Mouse (Mus musculus) activated CD4-positive, CD25-positive, alpha-beta regulatory T cell, adult 4 months (primary cell): ENCODE measurements around the gene Ankrd34c. TPM values are rescaled to one million over a fixed set of nuclear protein-coding genes. Genes with fewer than 3 reads are reported as not detected.
A peak's percentile ranks its signal among the peaks of the same experiment; 100 is the strongest.

Experiments
- ATAC-seq: one replicate; pipeline ENCODE4 v1.8.0; 2017
- polyA plus RNA-seq, 2 experiments: library from polyadenylated mRNA; unstranded; fragments of 100-300 nt; shearing (Covaris generic); gene quantifications; one replicate each; pipeline ENCODE4 v1.2.1; 2017

Gene Ankrd34c
- polyA plus RNA-seq = not detected

DNA sequence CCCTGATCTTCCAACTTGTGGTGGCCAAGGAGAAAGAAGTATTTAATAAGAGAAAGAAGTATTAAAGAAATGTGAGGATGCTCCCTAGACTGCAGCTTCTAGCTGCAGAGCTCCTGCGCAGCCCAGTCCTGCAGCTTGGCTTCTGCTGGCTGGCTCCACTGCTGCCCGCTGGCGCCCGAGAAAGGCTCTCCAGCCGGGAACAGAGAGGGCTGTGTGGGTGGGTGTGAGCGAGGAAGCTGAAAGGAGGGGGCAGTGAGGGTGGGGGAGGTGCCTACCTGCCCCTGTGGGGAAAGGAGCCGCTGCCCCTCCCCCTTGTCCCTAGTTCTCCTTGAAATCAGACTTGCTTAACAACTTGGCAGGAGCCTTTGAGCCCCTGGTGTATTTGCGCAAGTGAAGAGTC, at the start of gene Ankrd34c:
Ankrd34c (minus strand) TSS at position 181 of the 400 bp plus-strand sequence.
- ATAC-seq = no peak

DNA sequence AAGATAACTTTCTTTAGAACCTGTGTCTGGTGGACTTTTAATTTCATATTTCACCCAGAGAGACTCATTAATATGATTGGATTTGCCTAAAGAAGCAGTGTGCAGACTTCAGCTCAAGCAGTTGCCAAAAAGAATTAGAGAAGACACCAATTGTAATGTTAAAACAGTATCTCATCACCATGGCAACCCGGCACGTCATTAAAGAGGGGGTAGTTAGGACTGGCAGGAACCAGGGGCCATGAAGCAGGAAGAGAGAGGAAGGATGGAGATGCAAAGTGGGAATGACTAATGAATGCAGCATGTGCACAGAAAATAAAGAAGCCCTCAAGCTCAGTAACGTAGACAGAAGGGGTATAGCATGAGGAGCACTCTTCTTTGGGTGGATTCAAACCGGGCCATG, 49.3 kb upstream of the Ankrd34c start:
- ATAC-seq = no peak

DNA sequence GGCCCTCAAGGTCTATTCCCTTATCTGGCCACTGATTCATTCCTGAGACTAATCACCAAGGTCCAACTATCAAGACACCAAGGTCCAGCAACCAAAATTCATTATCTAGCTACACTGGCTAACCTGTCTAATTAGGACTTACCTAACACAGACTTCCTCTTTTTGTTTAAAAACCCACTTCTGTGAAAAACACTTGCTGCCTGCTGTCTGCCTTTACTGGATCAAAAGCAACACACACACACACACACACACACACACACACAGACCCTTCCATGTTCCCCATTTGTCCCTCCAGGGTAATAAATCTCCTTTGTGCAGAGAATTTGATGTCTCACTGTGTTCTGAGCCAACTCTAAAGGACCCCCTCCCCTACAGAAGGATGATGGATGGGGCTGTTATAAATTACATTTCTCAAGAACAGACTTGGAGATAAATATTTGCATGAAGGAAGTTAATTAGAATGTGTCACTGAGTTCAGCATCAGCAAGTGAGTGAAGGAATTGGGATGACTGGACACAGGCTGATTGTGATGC, 43.2 kb upstream of the Ankrd34c start:
- no peak for ATAC-seq

DNA sequence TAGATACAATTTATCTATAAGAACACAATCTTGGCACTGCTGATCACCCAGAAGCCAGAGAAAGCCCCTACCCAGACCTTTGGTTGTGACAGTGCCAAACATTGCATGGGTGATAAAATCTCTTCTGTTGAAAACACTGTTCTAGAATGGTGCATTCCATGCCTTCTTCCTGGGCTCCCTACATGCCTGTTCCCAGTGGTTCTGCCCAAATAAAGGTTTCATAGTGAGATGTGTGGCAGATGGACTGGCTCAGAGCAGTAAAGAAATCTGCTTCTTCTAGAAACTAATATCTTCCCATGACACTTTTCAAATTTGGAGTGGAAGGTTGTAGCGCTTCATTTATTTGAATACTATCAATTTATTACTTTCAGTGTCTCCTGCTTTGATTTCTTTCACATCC, 41.0 kb upstream of the Ankrd34c start:
- no peak for ATAC-seq

DNA sequence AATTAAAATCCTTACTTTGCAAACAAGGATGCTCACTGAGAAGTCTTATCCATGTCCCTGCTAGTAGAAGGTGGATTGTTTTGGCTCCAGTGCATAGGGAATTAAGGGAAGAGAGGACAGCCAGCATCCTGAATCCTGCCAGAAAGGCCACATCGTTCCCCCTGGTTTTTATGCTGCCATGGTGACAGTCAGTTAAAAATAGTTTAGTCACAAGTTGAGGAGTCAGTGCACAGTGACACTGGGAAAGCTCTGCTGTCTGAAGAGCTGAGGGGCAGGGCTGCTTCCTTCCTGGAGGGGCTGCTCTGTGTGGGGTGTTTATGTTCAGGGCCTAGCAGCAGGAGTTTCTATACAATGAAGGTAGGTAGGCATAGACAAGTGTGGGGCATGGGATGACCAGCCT, 32.9 kb upstream of the Ankrd34c start:
- ATAC-seq = no peak

DNA sequence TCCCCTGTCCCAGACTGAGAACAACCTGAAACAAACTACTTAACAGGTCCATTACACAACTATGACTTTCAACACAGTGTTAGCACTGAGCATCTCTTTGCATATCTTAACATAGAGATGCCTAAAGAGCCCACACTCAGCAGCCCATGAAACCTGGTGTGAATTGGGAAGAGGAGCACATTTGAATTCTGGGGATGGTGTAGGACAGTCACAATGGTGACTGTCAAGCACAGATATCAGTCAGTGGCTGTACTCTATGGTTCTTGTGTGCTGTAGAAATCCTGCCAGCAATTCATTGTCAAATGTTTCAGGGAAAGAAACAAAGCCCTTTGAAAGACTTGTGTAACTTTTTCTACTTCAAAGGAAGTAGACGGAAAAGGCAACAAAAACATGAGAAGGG, 23.7 kb upstream of the Ankrd34c start:
- no peak for ATAC-seq

DNA sequence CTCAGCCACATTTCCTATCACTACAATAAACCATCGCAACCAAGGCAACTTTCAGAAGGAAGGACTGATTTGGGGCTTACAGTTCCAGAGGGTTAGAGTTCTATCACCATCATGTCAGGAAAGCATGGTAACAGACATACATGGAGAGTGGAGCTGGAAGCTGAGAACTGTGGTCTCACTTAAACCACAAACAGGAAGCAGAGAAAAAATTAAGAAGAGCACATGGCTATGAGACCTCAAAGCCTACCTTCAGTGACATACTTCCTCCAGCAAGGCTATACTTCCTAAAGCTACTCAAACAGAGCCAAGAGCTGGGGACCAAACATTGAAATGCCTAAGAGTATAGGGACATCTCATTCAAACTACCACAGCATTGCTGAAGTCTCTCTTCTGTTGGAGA, 20.3 kb upstream of the Ankrd34c start:
- ATAC-seq = no peak

DNA sequence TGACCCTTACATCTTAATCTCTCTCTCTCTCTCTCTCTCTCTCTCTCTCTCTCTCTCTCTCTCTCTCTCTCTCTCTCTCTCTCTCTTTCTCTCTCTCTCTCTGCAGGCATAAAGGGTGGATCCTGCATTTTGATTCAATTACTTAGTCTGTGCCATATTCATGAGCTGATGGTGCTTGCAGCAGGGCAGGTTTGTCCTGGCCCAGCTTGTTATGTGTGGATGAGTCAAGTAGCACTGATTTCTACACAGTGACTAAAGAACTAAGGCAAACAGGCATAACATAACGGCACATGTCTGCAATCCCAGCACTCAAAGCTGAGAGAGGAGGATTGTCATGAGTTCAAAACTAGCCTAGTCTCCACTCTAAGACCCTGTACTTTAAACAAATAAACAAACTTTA, 19.9 kb upstream of the Ankrd34c start:
- no peak for ATAC-seq

DNA sequence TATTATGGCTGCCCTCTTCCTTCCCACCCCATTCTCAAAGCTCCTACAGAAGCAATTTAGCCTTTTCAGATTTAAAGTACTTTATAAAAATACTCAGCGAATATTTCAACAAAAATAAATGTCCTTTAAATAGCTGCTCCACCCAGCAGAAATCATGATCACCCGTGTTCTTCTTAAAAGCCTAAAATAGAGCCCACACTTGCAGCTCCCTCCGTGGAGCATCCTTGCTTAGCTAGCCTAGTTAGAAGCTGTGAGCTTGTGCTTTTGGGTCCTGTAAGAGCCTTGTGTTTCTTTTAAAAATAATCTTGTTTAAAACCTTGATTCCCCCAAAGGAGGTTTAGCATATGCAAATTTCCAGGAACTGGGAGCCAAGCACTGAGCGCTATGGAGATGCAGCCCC, 19.3 kb upstream of the Ankrd34c start:
- ATAC-seq = no peak

DNA sequence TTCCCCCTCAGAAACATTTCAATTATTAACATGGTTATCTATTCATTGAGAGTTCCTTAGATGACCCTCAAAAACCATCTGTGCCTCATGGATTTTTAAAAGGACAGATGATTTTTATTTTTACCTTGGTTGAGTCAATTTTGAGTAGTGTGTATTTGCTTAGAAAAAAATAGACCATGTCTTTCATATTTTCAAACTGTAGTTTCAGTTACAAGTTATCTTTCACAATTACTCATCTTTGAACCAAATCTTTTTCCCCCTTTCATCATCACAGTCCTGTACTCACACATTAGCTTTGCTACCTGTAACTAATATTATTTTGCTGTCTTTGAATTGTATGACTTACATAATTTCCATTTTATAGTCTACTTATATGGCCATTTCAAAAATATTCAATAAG, 1.8 kb upstream of the Ankrd34c start:
- no peak for ATAC-seq

DNA sequence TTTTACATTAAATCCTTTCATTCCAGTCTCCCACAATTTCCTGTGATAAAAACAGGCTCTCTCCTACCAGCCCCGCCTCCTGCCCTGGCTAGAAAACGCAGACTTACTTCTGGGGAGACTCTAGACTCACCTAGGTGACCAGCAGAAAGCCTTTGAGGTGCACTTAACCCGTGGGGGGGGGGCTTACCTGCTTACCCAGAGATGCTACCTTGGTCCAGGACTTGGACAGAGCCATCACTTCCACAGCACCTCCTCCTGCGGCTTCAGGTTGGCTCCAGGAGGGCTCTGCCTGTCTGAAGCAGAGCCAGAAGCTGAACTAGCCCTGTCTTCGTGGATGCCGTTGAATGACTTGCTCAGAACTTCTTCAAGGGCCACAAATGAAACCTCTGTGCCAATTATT, 387 bp downstream of the Ankrd34c start:
- ATAC-seq = no peak

DNA sequence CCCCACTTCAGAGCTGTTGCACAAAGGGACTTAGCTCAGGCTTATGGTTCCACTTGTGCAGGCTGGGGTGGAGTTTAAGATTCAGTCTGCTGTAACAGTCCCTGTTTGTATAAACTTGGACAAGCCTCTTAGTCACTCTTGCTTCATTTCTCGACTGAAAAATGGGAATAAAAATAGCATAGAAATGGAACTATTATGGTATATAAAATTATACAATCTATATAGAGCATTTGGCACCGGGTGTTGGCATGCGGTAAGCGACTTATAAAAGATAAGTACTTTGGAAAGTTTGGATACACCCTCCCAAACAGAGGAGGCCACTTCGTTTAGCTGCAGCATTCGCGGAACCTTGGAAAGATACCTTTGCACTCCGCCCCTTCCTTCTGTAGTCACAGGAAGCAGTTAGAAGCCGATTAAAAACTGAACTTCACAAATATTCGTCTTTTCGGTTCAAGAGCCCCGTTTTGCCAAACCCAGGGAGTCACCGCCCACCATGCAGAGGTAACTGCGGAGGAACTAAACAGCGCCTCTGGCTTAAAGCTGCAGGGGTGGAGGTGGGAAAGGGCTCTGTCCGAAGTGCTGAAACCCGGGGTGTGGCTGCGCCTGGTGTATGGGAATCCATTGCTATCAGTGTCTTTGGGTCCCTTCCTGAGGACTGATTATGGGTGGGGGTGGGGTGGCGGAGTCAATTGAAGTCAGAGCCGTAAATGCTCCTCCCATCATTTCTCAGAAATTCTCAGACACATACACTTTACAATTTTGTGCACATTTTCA, 1.2 kb downstream of the Ankrd34c start:
- no peak for ATAC-seq

DNA sequence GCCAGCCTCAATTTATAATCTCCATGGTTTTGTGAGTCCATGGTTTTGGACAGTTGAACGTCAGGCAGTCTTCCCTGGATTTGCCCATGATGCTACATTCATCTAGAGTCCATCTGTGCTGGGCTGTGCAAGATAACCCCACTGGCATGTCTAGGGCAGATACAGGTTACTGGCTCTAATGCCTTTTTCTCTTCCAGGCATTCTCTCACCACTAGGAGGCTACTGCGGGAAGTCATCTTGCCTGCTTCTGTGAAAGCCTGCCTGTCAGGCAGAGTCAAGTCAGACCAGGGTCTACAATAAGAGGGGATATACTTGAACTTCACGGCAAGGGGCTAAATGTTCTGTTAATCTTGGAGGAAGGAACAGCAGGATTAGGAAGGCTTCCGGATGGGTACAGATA, 31.4 kb downstream of the Ankrd34c start:
- no peak for ATAC-seq

DNA sequence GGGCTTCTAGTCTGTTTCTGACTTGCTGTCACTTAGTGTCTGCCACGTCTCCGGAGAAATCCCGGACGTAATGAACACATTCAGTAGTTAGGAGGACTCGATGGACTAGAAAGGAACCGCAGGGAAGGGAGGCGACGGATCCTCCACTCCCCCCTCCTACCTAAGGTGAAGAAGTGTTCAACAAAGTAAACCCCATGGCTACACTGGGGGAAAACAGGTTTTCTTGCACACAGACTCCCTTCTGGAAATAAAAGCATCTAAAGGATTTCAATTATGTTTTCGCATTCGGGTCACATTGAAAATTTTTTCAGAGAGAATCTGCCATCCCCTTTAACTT, 33.1 kb downstream of the Ankrd34c start:
- peak; percentile 36 for ATAC-seq

DNA sequence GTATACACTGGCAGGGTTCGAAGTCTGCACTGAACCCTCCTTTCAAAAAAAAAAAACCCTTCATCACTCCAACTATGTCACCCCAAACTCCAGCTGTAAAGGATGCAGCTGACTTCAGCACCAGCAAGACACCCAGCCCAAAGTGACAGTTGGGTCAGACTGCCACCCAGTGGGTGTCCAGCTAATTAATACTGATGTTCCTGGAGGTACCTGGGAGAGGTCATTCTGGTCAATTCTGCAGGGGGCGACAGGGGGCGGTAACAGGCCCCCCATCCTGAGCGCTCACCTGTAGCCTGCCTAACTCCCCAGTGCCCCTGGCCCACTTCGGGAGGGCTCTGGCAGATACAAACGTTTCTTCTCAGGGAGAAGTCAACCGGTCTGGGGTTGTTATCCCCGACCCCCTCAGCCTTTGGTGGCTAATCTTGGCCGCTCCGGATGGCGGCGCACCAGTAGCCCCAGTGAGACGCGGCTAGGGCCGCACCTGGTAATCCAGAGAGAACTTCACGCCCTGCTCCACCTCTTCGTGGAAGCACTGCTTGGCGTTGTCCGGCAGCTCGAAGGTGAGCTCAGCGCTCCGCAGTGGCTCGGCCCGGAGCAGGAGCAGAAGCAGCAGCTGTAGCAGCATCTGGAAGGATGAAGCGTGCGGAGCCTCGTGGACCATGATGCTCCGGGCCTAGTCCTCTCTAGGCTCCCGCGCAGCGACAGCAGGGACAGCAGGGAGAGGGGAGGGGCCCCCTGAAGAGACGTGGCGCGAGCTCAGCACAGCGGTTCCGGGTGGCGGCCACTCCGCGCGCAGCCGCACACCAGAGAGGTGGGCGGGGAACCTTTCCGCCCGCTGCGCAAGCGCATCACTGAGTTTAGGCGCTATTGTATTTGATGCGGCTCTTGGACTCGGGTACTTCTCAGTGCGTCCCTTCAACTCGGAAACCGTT, 33.7 kb downstream of the Ankrd34c start, which contains the start of gene Tmed3:
Tmed3 (minus strand) TSS at position 804 of the 932 bp plus-strand sequence.
- ATAC-seq = peak; percentile 98

DNA sequence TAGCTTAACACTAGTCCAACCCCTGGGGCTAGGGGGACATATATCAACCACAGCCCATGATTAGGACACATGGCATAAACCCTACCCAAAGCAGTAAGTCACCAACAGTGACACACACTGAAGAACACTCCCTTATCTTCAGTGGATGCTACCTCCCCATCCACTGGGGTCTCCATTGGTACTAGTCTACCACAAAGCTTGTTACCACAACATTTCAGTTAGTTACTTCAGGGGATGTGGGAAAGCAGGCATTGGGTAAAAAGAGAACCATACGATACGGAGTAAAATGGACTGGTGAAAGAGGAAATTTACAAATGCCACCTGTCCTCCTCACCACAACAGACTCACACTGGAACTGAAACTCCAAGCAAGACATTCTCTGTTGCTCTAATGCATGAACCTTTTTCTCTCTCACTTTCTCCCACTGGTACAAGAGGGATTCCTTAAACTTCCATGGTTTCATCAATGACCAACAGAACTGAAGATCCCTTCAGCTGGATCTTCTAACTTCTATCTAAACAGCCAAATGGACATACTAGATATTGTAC, 37.3 kb downstream of the Ankrd34c start:
- no peak for ATAC-seq

DNA sequence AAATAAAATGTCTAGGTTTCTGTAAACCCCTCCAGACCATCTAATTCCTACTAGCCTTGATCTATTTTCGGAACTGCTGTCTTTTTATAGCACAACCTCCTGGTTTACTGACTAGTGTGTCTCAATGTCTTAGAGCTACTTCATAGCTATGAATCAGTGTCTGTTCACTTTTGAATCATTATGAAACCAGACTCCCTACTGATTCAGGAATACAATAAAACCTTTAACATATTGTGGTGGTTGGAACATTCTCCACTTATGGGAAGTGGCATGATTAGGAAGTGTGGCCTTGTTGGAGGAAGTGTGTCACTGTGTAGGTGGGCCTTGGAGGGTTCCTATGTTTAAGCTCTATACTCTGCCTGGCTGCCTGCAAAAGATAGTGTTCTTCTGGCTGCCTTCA, 43.1 kb downstream of the Ankrd34c start:
- ATAC-seq = no peak

DNA sequence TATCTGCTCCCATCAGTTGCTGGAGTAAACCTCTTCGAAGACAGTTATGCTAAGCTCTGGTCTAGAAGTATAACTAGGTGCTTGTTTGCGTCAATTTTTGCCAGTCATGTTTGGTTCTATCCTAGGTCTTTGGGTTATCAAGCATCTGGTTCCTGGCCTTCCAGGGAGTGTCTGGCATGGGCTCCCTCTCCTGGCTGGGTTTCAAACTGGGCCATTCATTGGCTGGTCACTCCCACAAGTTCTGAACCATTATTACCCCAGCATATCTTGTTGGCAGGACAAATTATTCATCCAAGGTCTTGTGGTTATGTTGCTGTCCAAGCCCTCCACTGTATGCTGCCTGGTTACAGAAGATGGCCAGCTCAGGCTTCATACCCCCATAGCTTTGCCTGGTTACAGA, 44.6 kb downstream of the Ankrd34c start:
- no peak for ATAC-seq

DNA sequence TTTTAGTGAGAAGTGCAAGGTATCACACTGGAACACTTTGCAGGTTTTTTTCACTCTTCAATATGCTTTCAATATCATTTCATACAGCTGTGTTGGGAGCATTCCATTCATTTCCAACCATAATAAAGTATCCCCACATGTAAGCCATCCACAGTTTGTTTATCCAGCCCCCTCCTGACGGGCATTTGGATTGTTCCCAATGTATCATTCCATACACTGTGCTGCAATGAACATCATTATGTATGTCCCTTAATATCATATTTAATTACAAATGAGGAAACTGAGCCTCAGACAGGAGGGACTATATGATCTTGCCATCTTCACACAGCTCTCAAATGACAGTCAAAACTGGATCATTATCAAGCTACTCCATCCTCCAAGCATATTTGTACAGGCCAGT, 49.1 kb downstream of the Ankrd34c start:
- no peak for ATAC-seq

DNA sequence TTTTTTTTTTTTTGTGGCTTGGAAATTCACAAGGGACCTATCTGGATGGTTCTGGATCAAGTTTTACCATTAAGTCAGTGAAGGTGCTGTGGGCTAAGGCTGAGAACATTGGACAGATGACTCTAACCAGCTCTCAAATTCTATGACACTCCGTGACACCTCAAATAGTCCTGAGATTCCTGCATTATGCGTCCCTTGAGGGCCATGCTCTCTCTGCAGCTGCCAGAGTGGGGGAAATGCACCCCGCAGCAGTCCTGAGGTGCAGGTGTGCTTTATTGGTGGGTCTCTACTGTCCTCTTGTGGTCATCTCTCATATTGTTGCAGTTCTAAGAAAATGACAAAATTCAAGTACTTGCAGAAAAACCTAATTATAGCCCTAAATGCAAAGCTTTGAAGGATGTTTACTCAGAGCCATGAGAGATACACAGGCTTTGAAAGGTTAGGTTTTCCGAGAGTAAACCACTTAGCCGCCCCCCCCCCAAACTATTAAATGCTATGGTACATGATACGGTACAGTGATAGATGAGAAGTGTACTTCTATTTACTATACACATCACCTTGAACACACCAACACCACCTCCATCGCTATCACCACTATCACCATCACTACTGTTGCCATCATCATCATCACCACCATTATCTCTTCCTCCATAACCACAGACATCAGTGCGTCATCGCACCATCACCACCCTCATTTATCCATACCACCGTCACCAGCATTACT, 50.6 kb downstream of the Ankrd34c start:
- peak; percentile 54 for ATAC-seq

DNA sequence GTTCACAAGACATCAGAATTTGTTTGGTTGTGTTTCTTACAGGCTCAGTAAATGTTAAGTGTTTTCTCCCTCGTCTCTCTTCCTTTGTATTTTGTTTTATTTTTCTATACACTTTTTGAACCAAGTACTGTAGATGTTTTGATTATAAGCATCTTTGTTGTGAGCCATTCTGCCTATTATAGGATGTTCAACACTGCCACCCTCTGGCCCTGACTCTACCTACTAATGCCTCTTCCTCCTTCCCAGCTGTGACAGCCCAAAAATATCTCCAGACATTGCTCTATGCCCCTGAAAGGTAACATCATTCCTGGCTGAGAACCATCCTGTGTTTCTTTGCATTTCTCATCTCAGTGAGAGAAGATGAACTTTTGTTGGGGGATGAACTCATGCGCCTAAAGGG, 52.0 kb downstream of the Ankrd34c start:
- no peak for ATAC-seq

DNA sequence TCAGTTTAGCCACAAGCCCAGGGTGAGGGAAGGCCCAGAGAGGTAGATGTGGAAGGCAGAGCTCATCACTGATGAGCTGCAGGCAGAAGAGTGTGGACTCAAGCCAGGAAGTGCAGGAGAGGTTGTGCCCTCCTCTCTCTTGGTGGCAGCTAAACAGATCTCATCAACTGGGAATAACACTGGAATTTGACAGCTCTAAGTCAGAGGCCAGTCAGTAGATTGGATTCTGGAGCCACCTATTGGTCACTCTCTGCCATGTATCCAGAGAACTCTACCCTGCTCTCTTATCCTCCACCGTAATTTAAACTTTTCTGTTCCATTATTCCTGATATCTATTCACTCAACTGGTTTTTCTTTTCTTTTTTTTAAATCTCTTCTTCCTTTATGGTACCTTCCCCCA, 59.3 kb downstream of the Ankrd34c start:
- ATAC-seq = no peak
